Mouse (Mus musculus) CH12.LX (cell line): ENCODE measurements around the gene Hyal3. TPM values are rescaled to one million over a fixed set of nuclear protein-coding genes. Genes with fewer than 3 reads are reported as not detected.

Source experiments
- DNase-seq: peaks from one replicate; pipeline ENCODE4 v3.0.0-alpha.2; 2013; ENCODE audit errors: extremely low read depth
- H3K27ac ChIP-seq: 2 replicates; pipeline ENCODE4 v1.5.1; 2012; ENCODE audit warnings: low read depth, mild to moderate bottlenecking, control low read depth, moderate library complexity; ENCODE audit not compliant: insufficient read depth
- H3K27me3 ChIP-seq: replicated peaks from 2 replicates; pipeline ENCODE3; 2012; ENCODE audit warnings: inconsistent platforms
- H3K36me3 ChIP-seq, 2 experiments: replicated peaks in 1 of 2; 2 replicates each; pipeline versions ENCODE3 to v1.6.1; 2012; ENCODE audit warnings: inconsistent platforms in 1 of 2, low read length in 1 of 2, mild to moderate bottlenecking in 1 of 2, mixed read lengths in 1 of 2, moderate library complexity in 1 of 2; ENCODE audit not compliant: control insufficient read depth in 1 of 2, insufficient read depth in 1 of 2
- H3K4me1 ChIP-seq, 2 experiments: 2 replicates each; pipeline ENCODE4 v1.6.1; 2012; ENCODE audit warnings: inconsistent platforms in 1 of 2, moderate library complexity in 1 of 2; ENCODE audit not compliant: insufficient read depth in 2 of 2, control insufficient read depth in 1 of 2
- H3K4me2 ChIP-seq: 2 replicates; pipeline ENCODE4 v1.6.1; 2012; ENCODE audit warnings: low read depth, mild to moderate bottlenecking, control low read depth; ENCODE audit not compliant: poor library complexity, insufficient read depth, severe bottlenecking
- H3K4me3 ChIP-seq, 3 experiments: fragments of 150-350 bp in 1 of 3; sonication (generic) in 1 of 3; replicated peaks in 1 of 3; 2 replicates each; pipeline versions ENCODE3 to v1.5.1; 2011 to 2012; ENCODE audit warnings: low read depth in 2 of 3, low read length in 2 of 3, mild to moderate bottlenecking in 2 of 3, moderate library complexity in 2 of 3, control low read depth in 1 of 3, improper control_type of control experiment in 1 of 3, inconsistent platforms in 1 of 3, mixed read lengths in 1 of 3; ENCODE audit not compliant: poor library complexity in 1 of 3
- H3K79me2 ChIP-seq: replicated peaks from 2 replicates; pipeline ENCODE4 v1.6.1; 2012; ENCODE audit warnings: mild to moderate bottlenecking, moderate library complexity; ENCODE audit not compliant: control insufficient read depth, poor library complexity, insufficient read depth, severe bottlenecking; ENCODE audit errors: extremely low read depth
- H3K9ac ChIP-seq: 2 replicates; pipeline ENCODE4 v1.6.1; 2012; ENCODE audit warnings: low read depth, mild to moderate bottlenecking, control low read depth, moderate library complexity; ENCODE audit not compliant: insufficient read depth
- H3K9me3 ChIP-seq: replicated peaks from 2 replicates; pipeline ENCODE3; 2012; ENCODE audit warnings: low read length, inconsistent platforms, mixed read lengths
- CHD1 ChIP-seq: IDR thresholded peaks from 2 replicates; pipeline ENCODE4 v1.6.1; 2012; ENCODE audit warnings: low read depth, low read length, improper control_type of control experiment, inconsistent platforms
- CHD2 ChIP-seq: IDR thresholded peaks from 2 replicates; pipeline ENCODE4 v1.6.1; 2011; ENCODE audit warnings: low read length, improper control_type of control experiment
- ELF1 ChIP-seq: IDR thresholded peaks from 2 replicates; pipeline ENCODE4 v1.6.1; 2014; ENCODE audit warnings: low read depth, mild to moderate bottlenecking, inconsistent platforms, low read length, improper control_type of control experiment
- GABPA ChIP-seq: IDR thresholded peaks from 2 replicates; pipeline ENCODE4 v1.6.1; 2012; ENCODE audit warnings: low read depth, low read length, improper control_type of control experiment, inconsistent platforms; ENCODE audit not compliant: insufficient replicate concordance
- IRF4 ChIP-seq: IDR thresholded peaks from 2 replicates; pipeline ENCODE4 v1.6.1; 2014; ENCODE audit warnings: low read depth, mild to moderate bottlenecking, inconsistent platforms, low read length, improper control_type of control experiment
- JUND ChIP-seq: conservative IDR thresholded peaks from 2 replicates; pipeline ENCODE4 v1.6.1; 2011; ENCODE audit warnings: low read depth, low read length, improper control_type of control experiment
- MAX ChIP-seq: IDR thresholded peaks from 2 replicates; pipeline ENCODE4 v1.6.1; 2011; ENCODE audit warnings: low read length, improper control_type of control experiment
- MAZ ChIP-seq: IDR thresholded peaks from 2 replicates; pipeline ENCODE4 v1.6.1; 2012; ENCODE audit warnings: low read depth, mild to moderate bottlenecking, inconsistent platforms, low read length, improper control_type of control experiment, moderate library complexity
- MEF2A ChIP-seq: IDR thresholded peaks from 2 replicates; pipeline ENCODE4 v1.6.1; 2014; ENCODE audit warnings: low read depth, mild to moderate bottlenecking, inconsistent platforms, low read length, improper control_type of control experiment, borderline replicate concordance
- MYC ChIP-seq: IDR thresholded peaks from 2 replicates; pipeline ENCODE4 v1.6.1; 2011; ENCODE audit warnings: low read depth, mild to moderate bottlenecking, improper control_type of control experiment, low read length
- POLR2A ChIP-seq: IDR thresholded peaks from 2 replicates; pipeline ENCODE4 v1.6.1; 2011; ENCODE audit warnings: low read depth, mild to moderate bottlenecking, improper control_type of control experiment, low read length
- RAD21 ChIP-seq: IDR thresholded peaks from 2 replicates; pipeline ENCODE4 v1.6.1; 2011; ENCODE audit warnings: low read depth, mild to moderate bottlenecking, low read length, improper control_type of control experiment, moderate library complexity
- RCOR1 ChIP-seq: conservative IDR thresholded peaks from 2 replicates; pipeline ENCODE4 v1.6.1; 2012; ENCODE audit warnings: low read depth, mild to moderate bottlenecking, inconsistent platforms, low read length, improper control_type of control experiment
- SMC3 ChIP-seq: IDR thresholded peaks from 2 replicates; pipeline ENCODE4 v1.6.1; 2011; ENCODE audit warnings: low read depth, low read length, improper control_type of control experiment
- TBP ChIP-seq: conservative IDR thresholded peaks from 2 replicates; pipeline ENCODE4 v1.6.1; 2011; ENCODE audit warnings: low read depth, low read length, improper control_type of control experiment
- USF2 ChIP-seq: conservative IDR thresholded peaks from 2 replicates; pipeline ENCODE4 v1.6.1; 2011; ENCODE audit warnings: low read depth, low read length, improper control_type of control experiment
- ZKSCAN1 ChIP-seq: IDR thresholded peaks from 2 replicates; pipeline ENCODE4 v1.6.1; 2012; ENCODE audit warnings: low read depth, inconsistent platforms, low read length, improper control_type of control experiment, borderline replicate concordance
- dilution Hi-C: fragments of 300-500 bp; cut with MboI; formaldehyde crosslinking; loops from 2 replicates; pipeline ENCODE4 v1.14.3; 2020; ENCODE audit warnings: low sequenced_read_pairs; ENCODE audit not compliant: extremely low pct_unique_long_range_greater_than_20kb, extremely low pct_ligation_motif_present
- in situ Hi-C: fragments of 300-500 bp; cut with MboI; formaldehyde crosslinking; loops from 3 replicates; pipeline ENCODE4 v1.14.3; 2019; ENCODE audit warnings: low sequenced_read_pairs, low pct_ligation_motif_present, low pct_unique_long_range_greater_than_20kb, mixed read lengths
- polyA plus RNA-seq: library from polyadenylated mRNA; unstranded; fragments of >175 nt; gene quantifications from 2 replicates; pipeline ENCODE4 v1.2.1, GENCODE M21; 2012; ENCODE audit warnings: low read depth; ENCODE audit not compliant: insufficient read length
- total RNA-seq, 2 experiments: library from RNA; depleted of rRNA; stranded (reverse); fragments of 300-350 nt in 1 of 2; fragments of >200 nt in 1 of 2; gene quantifications; 2 replicates each; pipeline ENCODE4 v1.2.3; 2012 to 2014

The Hyal3 gene
- total and polyA plus RNA-seq, 3 experiments: 0.12 to 0.21 (median 0.13) TPM

DNA sequence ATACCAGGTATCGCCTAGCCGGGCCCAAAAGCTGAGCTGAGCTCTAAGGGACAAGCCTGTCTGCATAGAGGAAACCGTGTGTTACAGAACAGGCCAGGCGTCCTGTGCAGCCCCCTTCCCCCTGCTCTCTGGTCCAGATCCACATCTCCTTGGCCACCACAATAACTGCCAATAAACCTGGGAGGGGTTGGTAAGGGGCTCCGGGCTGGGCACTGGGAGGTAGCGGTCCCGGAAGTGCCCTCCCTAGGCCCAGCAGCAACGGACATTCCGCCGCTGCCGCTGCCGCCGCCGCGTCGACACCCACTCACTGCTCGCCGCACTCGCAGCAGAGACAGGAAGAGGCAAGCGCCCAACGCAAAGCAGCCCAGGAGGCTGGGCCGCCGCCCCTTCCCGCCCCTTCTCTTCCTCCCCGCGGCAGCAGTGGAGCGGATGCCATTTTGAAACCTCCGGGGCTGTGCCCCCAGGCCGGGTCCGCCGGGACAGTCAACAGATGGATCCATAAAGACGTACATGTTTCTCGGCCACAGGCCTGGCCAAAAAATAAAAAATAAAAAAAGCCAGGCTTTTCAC lies 52.6 kb downstream of the Hyal3 start (continued):
- TF ChIP-seq RAD21: no peak
- TF ChIP-seq SMC3: no peak
- TF ChIP-seq MEF2A: no peak
- no peak for TF ChIP-seq CHD2
- peak; percentile 55; the same call in 1 of the 2 replicates for TF ChIP-seq TBP
- no peak for TF ChIP-seq CHD1
- TF ChIP-seq JUND: no peak
- no peak for TF ChIP-seq MAX
- no peak for TF ChIP-seq RCOR1
- TF ChIP-seq ELF1: peak; percentile 92

DNA sequence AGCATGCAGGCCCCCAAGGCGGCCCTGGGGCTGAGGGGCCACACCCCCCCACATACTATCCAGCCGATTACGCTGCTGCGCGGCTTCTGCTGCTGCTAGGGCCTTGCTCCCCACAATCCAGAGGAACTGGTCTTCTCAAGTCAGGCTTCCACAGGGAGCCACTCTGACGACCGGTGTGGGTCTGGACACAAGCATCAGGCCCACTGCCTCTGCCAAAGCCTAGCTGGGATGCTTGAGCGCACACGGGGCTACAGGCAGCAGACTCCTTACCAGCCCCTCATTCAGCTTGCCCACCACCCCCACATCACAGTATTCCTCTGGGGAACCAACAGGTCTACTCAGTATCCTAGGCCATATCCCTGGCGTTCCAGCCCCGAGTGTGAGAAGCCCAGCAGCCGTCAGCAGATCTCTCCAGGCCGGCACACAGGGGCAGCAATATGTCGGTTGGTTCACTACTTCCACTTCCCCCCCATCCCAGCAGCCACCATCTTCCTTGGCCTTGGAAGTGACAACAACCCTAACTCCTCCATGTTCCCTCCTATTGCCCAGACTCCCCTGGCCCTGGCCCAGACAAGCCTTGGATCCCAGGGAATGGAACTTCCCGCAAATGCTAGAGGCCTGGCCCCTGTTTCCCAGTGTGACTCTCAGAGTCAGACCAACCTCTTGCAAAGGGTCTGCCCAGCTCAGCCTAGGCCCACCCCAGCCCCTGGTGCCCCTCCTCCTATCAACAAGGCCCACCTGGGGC lies 53.2 kb downstream of the Hyal3 start:
- Histone ChIP-seq H3K36me3 (peaks cover 6 to 25% of the 10 kb centered on the region in 2 experiments), H3K79me2 (peaks cover 55% of the 10 kb centered on the region), H3K27me3 (no peaks in the 10 kb centered on the region)
- TF ChIP-seq GABPA: no peak
- no peak for TF ChIP-seq IRF4
- no peak for TF ChIP-seq USF2
- peak; percentile 32; the same call in 1 of the 2 replicates for TF ChIP-seq CHD1
- no peak for TF ChIP-seq POLR2A
- TF ChIP-seq MAZ: no peak
- no peak for TF ChIP-seq MYC
- TF ChIP-seq JUND: no peak
- TF ChIP-seq ZKSCAN1: no peak
- TF ChIP-seq, all 38 proteins: peak for 1
- dilution Hi-C loops: no loop called here
- H3K27ac ChIP-seq: peak overlapping the region; percentile 70; the same call in 1 of the 2 replicates
- peak overlapping the region; percentile 93 for H3K9ac ChIP-seq
- in situ Hi-C loops: no loop called here
- DNase-seq: no peak
- peak overlapping the region; percentile 88 to 97 (median 94) for H3K4me3 ChIP-seq
- peak overlapping the region; percentile 63 for H3K4me2 ChIP-seq
- H3K9me3 ChIP-seq: no peaks in the 10 kb centered on the region
- peaks cover 12 to 44% of the 10 kb centered on the region in 2 experiments for H3K4me1 ChIP-seq
